In the genomic region with DNA sequence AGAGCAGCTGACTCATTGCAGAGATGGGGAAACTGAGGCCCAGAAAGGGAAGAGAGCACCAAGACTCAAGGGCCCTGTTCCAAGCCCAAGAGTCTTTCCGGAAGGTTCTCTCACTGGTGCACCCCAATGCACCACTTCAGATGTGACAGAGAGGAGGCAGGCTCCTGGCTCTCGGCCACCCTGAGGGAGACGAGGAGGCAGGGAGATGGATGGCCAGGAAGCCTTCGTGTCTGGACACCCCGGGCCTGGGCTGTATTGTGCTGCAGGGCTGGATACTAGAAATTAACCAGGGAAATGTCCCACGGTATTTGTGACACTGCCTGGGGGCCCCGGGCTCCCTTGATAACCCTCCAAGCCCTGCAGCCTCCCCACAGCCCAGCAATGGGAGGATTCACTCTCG, we compare ENCODE assay signal across 21 mouse cellular contexts. TPM values are rescaled to one million over a fixed set of nuclear protein-coding genes. Genes with fewer than 3 reads are reported as not detected.
A peak's percentile ranks its signal among the peaks of the same experiment; 100 is the strongest.
DNase-seq lines count a peak whose midpoint lies in the region; ATAC-seq and TF ChIP-seq lines count a peak whose summit lies in the region.
"Had no signal": no experiment of that assay in that cellular context is flagged by ENCODE, and none has a peak within 500 bp of the region (broad histone marks: within the 10 kb centered on the region; RNA-seq: fewer than 3 reads in every experiment).

No protein-coding gene starts in this region.

- H3K4me1 ChIP-seq in forebrain, embryonic 13.5 days: peaks cover 61% of the 10 kb centered on the region
- peaks cover 8% of the 10 kb centered on the region for H3K4me1 ChIP-seq in forebrain, embryonic 11.5 days (replicated peaks; ENCODE audit: control insufficient read depth, insufficient read depth, low read length)
- peaks cover 15% of the 10 kb centered on the region; the same call in 1 of the 2 replicates for H3K4me1 ChIP-seq in midbrain, postnatal 0 days (ENCODE audit: insufficient read depth, low read length)
- H3K4me1 ChIP-seq: embryonic facial prominence, embryonic 15.5 days; heart, embryonic 15.5 days had no signal

- no peak overlapping the region; the same call in 1 of the 2 replicates for H3K9ac ChIP-seq in forebrain, embryonic 13.5 days
- no peak overlapping the region for H3K9ac ChIP-seq in forebrain, embryonic 11.5 days (ENCODE audit: low read length)
- H3K9ac ChIP-seq in midbrain, postnatal 0 days (replicated peaks; ENCODE audit: low read length, poor library complexity, severe bottlenecking): no peak overlapping the region
- H3K9ac ChIP-seq: embryonic facial prominence, embryonic 15.5 days; heart, embryonic 15.5 days; limb, embryonic 15.5 days; liver, postnatal 0 days had no signal

- no peak overlapping the region for H3K4me3 ChIP-seq in forebrain, embryonic 13.5 days
- no peak overlapping the region for H3K4me3 ChIP-seq in forebrain, embryonic 11.5 days (ENCODE audit: low read depth, low read length)
- H3K4me3 ChIP-seq in midbrain, postnatal 0 days (ENCODE audit: low read depth, low read length): no peak overlapping the region
- H3K4me3 ChIP-seq: embryonic facial prominence, embryonic 15.5 days; heart, embryonic 15.5 days; limb, embryonic 15.5 days; megakaryocyte, embryonic 14.5 days; myocyte had no signal

- no peaks in the 10 kb centered on the region for H3K36me3 ChIP-seq in forebrain, embryonic 13.5 days (ENCODE audit: poor library complexity, severe bottlenecking)
- no peaks in the 10 kb centered on the region for H3K36me3 ChIP-seq in forebrain, embryonic 11.5 days (ENCODE audit: control insufficient read depth, insufficient read depth, low read length)
- no peaks in the 10 kb centered on the region for H3K36me3 ChIP-seq in midbrain, postnatal 0 days (ENCODE audit: insufficient read depth, low read length)
- H3K36me3 ChIP-seq: embryonic facial prominence, embryonic 15.5 days; heart, embryonic 15.5 days; limb, embryonic 15.5 days had no signal

- H3K9me3 ChIP-seq in forebrain, embryonic 13.5 days (replicated peaks): no peaks in the 10 kb centered on the region
- no peaks in the 10 kb centered on the region for H3K9me3 ChIP-seq in forebrain, embryonic 11.5 days (ENCODE audit: control insufficient read depth, low read length)
- no peaks in the 10 kb centered on the region for H3K9me3 ChIP-seq in midbrain, postnatal 0 days (ENCODE audit: low read length)
- H3K9me3 ChIP-seq: embryonic facial prominence, embryonic 15.5 days; heart, embryonic 15.5 days; limb, embryonic 15.5 days; megakaryocyte, embryonic 14.5 days had no signal

- 87% methylated on average over 8 of the region's 8 CpGs for WGBS in forebrain, embryonic 13.5 days
- WGBS in forebrain, embryonic 11.5 days: 82% methylated on average over 8 of the region's 8 CpGs
- 80% methylated on average over 8 of the region's 8 CpGs for WGBS in midbrain, postnatal 0 days

- ATAC-seq in forebrain, embryonic 13.5 days: no peak
- ATAC-seq in forebrain, embryonic 11.5 days (replicated peaks; ENCODE audit: low FRiP score): no peak
- ATAC-seq in midbrain, postnatal 0 days (ENCODE audit: low FRiP score): no peak
- ATAC-seq: liver, postnatal 0 days had no signal

- H3K27ac ChIP-seq in forebrain, embryonic 13.5 days: no peak overlapping the region
- no peak overlapping the region for H3K27ac ChIP-seq in forebrain, embryonic 11.5 days (ENCODE audit: low read depth, low read length)
- no peak overlapping the region for H3K27ac ChIP-seq in midbrain, postnatal 0 days (ENCODE audit: low read depth, low read length)
- H3K27ac ChIP-seq: embryonic facial prominence, embryonic 15.5 days; heart, embryonic 15.5 days; limb, embryonic 15.5 days had no signal

- peak overlapping the region; percentile 58; the same call in 1 of the 2 replicates for H3K4me2 ChIP-seq in forebrain, embryonic 13.5 days
- H3K4me2 ChIP-seq in forebrain, embryonic 11.5 days (ENCODE audit: low read depth, low read length, severe bottlenecking): no peak overlapping the region
- H3K4me2 ChIP-seq in midbrain, postnatal 0 days (ENCODE audit: low read depth, low read length, poor library complexity, severe bottlenecking): peak overlapping the region; percentile 72
- H3K4me2 ChIP-seq: embryonic facial prominence, embryonic 15.5 days; heart, embryonic 15.5 days; limb, embryonic 15.5 days had no signal

- no peak for TF ChIP-seq CTCF in midbrain, postnatal 0 days (IDR thresholded peaks at IDR 0.05)

- peaks cover 38% of the 10 kb centered on the region for H3K27me3 ChIP-seq in forebrain, embryonic 13.5 days
- 0 out of 2 replicates have a peak, but pooled peaks cover 2% of the 10 kb centered on the region for H3K27me3 ChIP-seq in forebrain, embryonic 11.5 days (ENCODE audit: control insufficient read depth, insufficient read depth, low read length)
- no peaks in the 10 kb centered on the region for H3K27me3 ChIP-seq in midbrain, postnatal 0 days (ENCODE audit: insufficient read depth, low read length)

- DNase-seq in forebrain, embryonic 11.5 days (ENCODE audit: low spot score): no peak
- peak; percentile 64 to 69 for DNase-seq in left cerebral cortex, adult 18-20 months (ENCODE audit: low spot score in 2 of 2)
- DNase-seq in left cerebral cortex, adult 9 months (ENCODE audit: low spot score in 2 of 2): no peak
- DNase-seq in right cerebral cortex, postnatal 14 days: peak; percentile 54
- no peak for DNase-seq in right cerebral cortex, postnatal 10 days (ENCODE audit: low spot score in 2 of 2)
- no peak for DNase-seq in midbrain, postnatal 0 days (ENCODE audit: low spot score)
- DNase-seq in heart, adult 9 months (ENCODE audit: low spot score in 2 of 2): no peak
- DNase-seq: adrenal gland, postnatal 10 days; embryo, embryonic 11 days; heart, adult 18-20 months; kidney, adult 18-20 months; kidney, postnatal 10 days; liver, postnatal 0 days; lung, postnatal 14 days; thymus, postnatal 14 days had no signal

RNA-seq across cellular contexts. Expression of gene Rph3a, which starts 2.8 kb away (rescaled TPM):
- polyA plus RNA-seq in forebrain, embryonic 13.5 days (2015; fragmentation: Nextera tagmentation; extraction: Ambion mirVana): 7.7 and 8.9 TPM in 2 replicates
- polyA plus RNA-seq in forebrain, embryonic 11.5 days (2014; fragmentation: Nextera tagmentation; extraction: Ambion mirVana): 2.1 and 2.2 TPM in 2 replicates
- 100 to 1,000 TPM; 309 to 328 TPM for total RNA-seq in left cerebral cortex, adult 18-20 months (2021)
- total RNA-seq in midbrain, postnatal 0 days (2014; rRNA removed): 43.6 and 44.6 TPM in 2 replicates
- 33.3 and 35.5 TPM in 2 replicates for polyA plus RNA-seq in midbrain, postnatal 0 days (2015; fragmentation: Nextera tagmentation; extraction: Ambion mirVana)
- total RNA-seq: heart, adult 18-20 months had no signal
- polyA plus RNA-seq: heart, embryonic 15.5 days had no signal

Comparison
In these comparisons a context has a peak if more than half of its experiments do, and no peak if none do; other contexts are left out.
1. DNase-seq: peak in left cerebral cortex, adult 18-20 months (2 of 2) and right cerebral cortex, postnatal 14 days (single experiment); none in forebrain, embryonic 11.5 days (single experiment), left cerebral cortex, adult 9 months (0 of 2), right cerebral cortex, postnatal 10 days (0 of 2), midbrain, postnatal 0 days (single experiment) and heart, adult 9 months (0 of 2).